Mouse (Mus musculus) liver (tissue): ENCODE results near the gene Ccdc191.

Experiments used
- DNase-seq: peaks from one replicate; pipeline ENCODE4 v3.0.0-alpha.2; 2020; ENCODE audit warnings: mixed read lengths

Ccdc191 gene

DNA sequence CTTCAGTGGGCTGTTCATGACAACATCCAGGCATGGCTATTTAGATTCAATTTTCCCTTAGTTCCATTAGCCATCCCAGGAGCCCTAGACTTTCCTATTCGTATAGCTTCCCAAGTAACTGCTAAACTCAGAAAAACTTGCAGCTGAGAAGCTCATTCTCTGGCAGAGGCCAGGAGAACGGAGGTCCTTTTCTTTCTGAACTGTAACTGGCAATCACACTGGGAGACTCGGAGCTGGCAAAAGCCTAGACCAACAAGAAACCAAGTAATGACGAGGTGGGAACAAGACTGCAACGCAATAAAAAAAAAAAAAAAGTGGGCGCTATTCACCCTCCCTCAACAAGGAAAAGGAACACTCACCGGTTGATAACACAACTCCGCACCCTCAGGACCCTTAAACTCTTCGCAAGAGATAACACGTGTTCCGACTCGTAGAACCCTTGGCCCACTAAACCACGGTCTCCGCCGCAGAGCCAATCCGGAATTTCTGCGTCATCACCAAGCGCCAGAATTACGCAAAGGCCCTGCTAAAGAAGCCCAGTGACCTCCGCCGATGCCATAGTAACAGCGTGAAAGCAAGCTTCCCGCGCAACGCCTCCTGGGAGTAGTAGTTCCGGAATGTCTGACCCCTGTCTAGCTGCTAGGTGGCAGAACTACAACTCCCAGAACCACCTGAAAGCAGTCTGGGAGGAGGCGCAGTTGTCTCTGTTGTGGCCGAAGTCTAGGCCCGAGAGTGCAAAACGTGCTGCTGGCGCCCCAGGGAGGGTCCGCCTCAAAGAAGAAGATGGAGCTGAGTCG, at the start of gene Ccdc191:
TSS of gene Ccdc191 (plus strand) at position 593 of the 797 bp plus-strand sequence.
- peak; percentile 96 for DNase-seq

GRCm38 (mm10) chr16:43841236-43841635, 48.4 kb upstream of the Ccdc191 start:
- DNase-seq: no peak

GRCm38 (mm10) chr16:43849839-43850238, 39.8 kb upstream of the Ccdc191 start:
- DNase-seq: no peak

DNA sequence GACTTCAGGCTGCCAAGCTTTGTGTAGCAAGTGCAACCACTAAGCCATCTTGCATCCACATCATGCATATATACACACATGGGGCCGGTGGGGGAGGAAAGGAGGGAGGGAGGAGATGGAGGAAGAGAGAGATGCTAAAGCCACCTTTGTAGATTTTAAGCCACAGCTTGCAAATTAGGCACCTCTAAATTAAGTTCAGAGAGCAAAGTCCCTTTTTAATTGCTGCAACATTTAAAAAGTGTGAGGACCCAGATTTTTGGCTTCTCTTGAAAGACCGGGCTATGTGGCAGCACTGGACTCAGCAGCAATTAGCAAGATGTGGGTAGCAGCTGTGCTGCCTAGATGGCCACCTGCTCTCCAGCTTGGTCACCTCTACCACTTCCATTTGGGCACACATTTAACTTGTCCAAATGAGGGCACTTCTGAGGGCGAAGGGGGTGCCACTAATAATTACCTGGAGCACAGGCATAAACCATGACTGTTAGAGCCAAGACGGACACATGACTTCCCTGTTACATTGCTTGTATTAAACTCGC, 30.6 kb upstream of the Ccdc191 start:
- no peak for DNase-seq

- no peak for DNase-seq
Observed at GRCm38 (mm10) chr16:43860624-43861023, 29.0 kb upstream of the Ccdc191 start.

GRCm38 (mm10) chr16:43869805-43870204, 19.8 kb upstream of the Ccdc191 start:
- no peak for DNase-seq

GRCm38 (mm10) chr16:43871419-43871818, 18.2 kb upstream of the Ccdc191 start:
- DNase-seq: no peak

DNA sequence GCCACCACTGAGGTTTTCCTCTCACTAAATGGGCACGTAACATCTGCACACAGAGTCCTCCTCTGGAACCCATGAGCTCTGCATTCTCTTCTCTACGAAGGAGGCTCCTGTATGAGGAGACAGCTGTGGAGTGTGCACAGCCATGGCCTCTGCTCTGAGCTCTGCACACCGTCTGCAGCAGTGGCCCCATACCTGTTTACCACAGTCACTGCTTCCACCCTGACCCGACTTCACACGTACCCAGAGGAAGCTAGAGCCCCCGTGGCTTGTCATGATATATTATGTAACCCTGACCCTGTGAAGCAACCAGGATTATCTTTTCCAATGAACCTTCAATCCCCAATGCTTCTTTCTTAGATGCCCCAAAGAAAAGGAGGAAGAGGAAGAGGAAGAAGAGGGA, 9.8 kb upstream of the Ccdc191 start:
- no peak for DNase-seq

- DNase-seq: no peak
Observed at GRCm38 (mm10) chr16:43881636-43882035, 8.0 kb upstream of the Ccdc191 start.

GRCm38 (mm10) chr16:43882329-43882728, 7.3 kb upstream of the Ccdc191 start:
- DNase-seq: no peak

DNA sequence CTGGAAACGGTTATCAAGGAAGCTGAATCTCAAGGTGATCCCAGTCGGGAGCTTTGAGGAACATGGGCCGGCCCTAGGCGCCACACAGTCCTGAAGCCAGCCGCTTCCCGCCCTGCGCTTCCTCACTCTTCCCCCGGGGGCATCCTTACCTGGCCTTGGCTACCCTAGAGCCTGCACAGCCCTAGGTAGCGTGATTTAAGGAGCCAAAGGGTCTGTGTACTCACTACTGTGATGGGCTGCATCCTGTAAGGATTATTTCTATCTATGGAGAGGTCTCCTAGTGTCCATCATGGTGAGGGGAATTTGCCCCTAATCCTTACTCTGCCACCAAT, 371 bp downstream of the Ccdc191 start:
- no peak for DNase-seq

GRCm38 (mm10) chr16:43890747-43891336, 1.2 kb downstream of the Ccdc191 start:
- DNase-seq: no peak

GRCm38 (mm10) chr16:43894501-43894900, 4.9 kb downstream of the Ccdc191 start:
- no peak for DNase-seq

GRCm38 (mm10) chr16:43900138-43900537, 10.5 kb downstream of the Ccdc191 start:
- DNase-seq: no peak

GRCm38 (mm10) chr16:43900571-43900970, 11.0 kb downstream of the Ccdc191 start:
- no peak for DNase-seq

GRCm38 (mm10) chr16:43908881-43909280, 19.3 kb downstream of the Ccdc191 start:
- DNase-seq: no peak

DNA sequence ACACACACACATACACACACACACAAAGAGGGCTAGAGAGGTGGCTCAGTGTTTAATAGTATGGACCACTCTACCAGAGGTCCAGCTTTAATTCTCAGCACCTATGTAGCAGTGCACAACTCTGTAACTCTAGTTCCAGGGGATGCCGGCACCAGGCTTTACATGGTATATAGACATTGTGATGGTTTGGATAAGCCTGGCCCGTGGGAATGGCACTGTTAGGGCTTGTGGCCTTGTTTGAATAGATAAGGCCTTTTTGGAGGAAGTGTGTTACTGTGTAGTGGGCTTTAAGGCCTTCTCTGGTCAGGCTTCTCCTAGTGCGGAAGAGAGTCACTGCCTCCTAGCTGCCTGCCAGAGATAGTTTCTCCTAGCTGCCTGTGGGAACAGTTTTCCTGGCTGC, 29.3 kb downstream of the Ccdc191 start:
- no peak for DNase-seq

DNA sequence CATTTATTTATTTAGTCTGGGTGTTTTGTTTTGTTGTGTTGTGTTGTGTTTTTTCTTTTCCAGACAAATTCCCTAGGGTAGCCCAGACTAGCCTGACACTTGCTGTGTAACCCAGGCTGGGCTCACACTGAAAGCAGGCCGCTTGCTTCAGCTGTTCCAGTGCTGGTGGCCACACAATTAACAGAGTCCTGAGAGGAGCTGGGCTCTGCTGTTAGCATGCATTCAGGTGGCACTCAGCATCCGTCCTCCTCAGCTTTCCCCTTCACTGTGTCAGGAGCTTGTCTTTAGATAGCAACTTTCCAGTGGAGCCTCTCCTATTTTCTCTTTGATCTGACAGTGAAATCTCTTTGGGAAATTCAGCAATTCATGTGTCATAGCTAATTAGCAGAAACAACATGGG, 32.4 kb downstream of the Ccdc191 start:
- DNase-seq: no peak

DNA sequence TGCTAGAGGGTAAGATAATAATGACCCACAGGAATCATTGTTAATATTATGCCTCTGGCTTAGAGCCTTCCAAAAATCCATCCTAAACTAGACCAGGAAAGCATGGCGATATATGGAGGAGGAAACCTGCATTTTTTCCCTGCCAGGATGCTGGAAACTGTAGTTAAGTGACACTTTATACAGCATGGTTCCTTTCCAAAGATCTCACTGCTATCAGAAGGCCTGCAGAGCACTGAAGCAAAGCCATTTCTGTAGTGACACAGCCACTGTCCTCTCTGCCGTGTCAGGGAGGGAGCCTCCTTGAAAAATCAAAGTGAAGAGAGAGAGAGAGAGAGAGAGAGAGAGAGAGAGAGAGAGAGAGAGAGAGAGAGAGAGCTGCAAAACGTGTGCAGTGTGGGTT, 33.0 kb downstream of the Ccdc191 start:
- no peak for DNase-seq

DNA sequence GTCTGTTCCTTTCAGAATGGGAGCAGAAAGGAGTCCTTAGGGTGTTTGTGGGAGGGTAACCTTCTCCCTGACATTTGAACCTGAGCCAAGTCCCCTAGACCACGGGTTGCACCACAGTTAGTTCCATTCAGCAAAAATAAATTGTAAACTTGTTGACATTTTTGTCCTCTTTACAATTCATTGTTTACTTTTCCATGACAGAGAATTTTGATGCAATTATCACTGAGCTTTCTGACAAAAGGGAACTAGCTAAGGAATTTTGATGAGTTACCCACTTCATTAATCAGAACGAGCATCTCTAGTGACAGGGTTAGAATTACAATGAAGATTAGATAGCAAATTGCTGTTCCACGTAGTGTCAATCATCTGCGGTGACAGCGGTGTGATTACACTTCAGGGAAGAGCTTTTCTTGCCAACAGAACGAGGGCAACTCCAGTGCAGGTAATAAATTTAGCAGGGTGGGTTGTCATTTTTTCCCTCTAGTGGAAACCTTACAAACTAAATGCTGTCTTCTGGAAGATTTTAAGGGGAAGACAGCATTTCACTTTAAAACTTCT, 35.5 kb downstream of the Ccdc191 start:
- DNase-seq: no peak

DNA sequence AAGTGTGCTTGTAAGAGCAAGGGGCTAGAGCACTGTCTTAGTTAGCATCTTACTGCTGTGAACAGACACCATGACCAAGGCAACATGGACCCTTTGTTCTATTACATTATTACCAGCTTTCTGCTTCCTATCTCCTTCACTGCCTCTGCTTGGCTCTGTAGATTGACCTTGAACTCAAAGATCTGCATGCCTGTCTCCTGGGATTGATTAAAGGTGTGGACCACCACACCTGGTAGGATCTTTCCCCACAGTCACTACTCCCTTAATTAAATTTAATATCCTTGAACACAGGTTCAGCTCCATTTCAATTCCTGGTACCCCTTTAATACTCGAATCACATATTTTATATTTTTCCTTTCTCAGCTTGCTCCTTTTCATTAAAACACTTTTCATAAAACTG, 36.2 kb downstream of the Ccdc191 start:
- no peak for DNase-seq

DNA sequence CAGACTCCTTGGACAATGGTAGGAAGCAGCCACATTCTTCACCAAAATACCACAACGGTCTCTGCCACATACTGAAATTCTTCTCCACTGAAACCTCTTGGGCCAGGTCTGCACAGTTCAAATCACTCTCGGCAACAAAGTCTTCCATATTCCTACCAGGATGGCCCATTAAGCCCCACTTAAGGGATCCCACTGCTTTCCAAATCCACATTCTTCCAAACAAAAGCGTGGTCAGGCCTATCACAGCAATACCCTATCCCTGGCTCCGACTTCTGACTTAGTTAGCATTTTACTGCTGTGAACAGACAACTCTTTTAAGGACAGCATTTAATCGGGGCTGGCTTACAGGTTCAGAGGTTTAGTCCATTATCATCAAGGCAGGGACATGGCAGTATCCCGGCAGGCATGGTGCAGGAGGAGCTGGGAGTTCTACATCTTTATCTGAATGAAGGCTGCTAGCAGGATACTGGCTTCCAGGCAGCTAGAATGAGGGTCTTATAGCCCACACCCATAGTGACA, 36.8 kb downstream of the Ccdc191 start, which contains the start of gene Qtrt2:
TSS of gene Qtrt2 (minus strand) at position 469 of the 519 bp plus-strand sequence.
- no peak for DNase-seq

DNA sequence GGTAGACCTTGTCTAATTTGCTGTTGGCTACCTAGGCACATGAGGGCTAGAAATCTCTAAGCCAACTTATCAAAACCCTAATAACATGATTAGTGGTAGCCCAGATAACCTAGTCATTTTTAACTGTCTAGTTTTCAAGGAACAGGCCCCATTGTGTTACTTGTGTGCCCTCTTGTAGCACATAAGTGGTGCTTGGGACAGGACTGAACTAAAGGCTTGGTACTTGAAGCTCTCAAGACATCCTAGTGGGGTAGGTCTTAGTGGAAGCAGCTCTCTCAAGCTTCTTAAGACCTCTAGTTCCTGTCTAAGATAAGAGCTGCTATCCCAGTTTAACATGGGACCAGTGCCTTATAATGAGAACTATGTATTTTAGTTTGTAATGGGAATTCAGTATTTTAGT, 41.0 kb downstream of the Ccdc191 start:
- no peak for DNase-seq

DNA sequence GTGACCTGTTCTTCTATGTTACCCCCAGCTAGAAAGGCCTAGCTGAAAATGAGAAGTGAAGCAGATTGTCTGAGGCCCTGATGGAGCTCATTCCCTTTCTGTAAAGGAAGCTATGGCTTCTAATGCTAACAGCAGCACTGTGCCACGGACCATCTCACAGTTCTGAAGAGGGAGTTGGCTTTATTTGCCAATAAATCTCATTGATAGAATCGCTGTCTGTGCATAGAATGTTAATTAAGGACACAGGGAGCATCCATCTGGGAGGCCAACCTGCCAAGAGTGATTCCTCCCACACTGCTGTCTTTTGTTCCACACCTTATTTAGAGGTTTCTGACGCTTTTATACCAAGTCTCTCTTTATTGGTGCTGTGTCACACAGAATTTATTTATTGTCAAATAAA, 41.9 kb downstream of the Ccdc191 start:
- no peak for DNase-seq
